Mouse (Mus musculus): Measurements from ENCODE around the gene Gria2.

Gene Gria2

DNA sequence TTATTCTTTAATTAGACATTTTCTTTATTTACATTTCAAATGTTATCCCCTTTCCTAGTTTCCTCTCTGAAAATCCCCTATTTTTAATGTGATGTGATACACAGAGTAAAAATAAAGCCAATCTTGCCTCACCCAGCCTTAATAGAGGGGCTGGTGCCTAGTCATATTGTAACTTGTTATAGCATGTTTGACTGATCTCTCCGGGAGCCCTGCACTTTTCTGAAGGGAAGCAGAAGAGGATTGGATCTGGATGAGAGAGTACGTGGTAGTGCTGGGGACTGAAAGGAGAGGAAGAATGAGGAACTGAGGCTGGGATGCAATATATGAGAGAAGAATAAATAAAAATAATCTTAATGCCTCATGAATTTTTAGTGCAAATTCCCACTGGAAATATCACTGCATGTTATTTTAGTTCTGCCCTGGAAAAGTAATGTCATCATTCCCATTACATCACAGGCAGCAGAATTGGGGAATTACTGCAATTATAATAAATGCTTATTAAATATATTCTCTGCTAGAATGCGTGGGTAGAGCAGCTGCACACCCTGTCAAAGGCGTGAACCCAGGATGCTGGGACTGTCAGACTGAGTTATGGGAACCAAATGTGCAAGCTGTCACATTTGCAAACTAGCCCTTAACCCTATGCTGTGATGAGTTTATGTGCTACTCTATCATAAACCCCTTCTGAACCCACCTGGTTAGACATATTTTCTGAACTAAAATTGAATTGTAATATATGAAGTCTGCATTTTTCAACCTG is 28.4 kb downstream of the Gria2 start:
- no peak for DNase-seq

- no peak for DNase-seq
These were observed 29.4 kb downstream of the Gria2 start for GRCm38 (mm10) chr3:80773232-80773631.

GRCm38 (mm10) chr3:80769506-80770235 is 33.0 kb downstream of the Gria2 start:
- DNase-seq, result peak; percentile 92

- DNase-seq, result peak; percentile 33
These were observed 43.7 kb downstream of the Gria2 start for GRCm38 (mm10) chr3:80758955-80759354.

GRCm38 (mm10) chr3:80758363-80758762 is 44.3 kb downstream of the Gria2 start:
- no peak for DNase-seq

DNA sequence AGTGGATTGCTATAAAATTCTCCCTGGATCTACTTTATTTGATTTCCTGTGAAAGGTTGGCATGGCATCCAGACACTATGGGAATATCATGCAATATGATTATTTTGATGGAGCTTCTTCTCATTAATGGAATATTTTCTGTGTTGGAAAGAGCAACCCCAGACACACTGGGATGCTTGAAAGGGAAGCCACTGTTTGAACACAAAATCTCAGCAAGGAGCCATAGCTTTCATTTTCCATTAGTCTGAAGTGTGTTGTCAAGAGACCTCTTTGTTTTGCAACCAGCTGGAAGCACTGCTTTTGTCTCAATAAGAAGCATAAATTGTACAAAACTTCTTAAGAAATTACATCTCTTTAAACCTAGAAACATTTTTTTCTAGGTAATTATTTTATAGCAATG is 51.8 kb downstream of the Gria2 start:
- no peak for DNase-seq

DNA sequence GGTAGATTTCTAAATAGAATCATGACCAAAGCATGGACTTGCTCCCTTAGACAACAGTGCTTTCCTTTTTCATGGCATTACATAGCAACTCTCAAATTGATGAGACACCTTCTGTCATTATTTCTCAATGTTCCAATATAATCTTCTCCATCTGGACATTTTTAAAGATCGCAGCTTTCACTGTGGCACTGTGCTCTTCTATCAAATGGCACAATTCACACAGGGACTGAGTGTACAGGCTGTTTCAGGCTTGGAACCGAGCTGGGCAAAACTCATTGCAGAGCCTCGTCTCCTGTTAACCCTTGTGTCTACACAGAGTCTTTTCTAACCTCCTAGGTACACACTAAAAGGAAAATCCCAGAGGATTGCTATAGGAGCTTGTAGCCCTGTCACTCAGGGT is 77.4 kb downstream of the Gria2 start:
- peak; percentile 48 for DNase-seq

GRCm38 (mm10) chr3:80713123-80713522 is 89.5 kb downstream of the Gria2 start:
- DNase-seq, result no peak

- no peak for DNase-seq
These were observed 93.6 kb downstream of the Gria2 start for GRCm38 (mm10) chr3:80708992-80709391.

DNA sequence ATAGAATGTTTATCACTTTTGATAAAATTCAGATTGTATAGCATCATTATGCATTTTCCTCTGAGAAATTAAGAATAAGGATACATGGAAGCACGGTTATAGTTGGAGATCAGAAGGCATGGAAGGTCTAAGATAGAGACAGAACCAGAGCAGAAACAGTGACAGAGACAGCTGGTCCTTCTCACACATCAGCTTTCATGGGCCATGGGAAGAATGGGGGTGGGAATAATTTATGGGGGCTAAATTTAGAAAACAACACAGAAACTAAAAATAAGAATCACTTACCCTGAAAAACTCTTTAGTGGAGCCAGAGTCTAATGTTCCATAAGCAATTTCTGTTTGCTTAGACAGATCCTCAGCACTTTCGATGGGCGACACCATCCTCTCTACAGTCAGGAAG is 100.5 kb downstream of the Gria2 start:
- no peak for DNase-seq

DNA sequence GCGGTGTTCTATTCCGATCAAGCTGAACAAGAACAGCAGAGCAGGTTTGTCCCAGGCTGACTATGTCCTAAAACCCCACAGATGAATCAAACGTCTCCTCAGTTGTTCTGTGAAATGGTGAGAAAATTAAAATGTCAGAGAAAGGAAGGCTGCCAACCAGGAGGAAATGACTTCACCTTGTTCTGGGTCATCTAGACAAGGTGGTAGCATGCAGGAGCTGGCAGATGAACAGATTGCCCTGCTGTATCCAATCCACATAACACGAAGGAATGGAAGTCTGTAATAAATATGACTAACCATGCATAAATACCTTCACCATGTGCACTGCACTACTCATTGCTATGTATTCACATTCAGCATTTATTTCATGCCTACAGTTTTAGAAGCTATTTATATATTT is 105.1 kb downstream of the Gria2 start:
- peak; percentile 72 for DNase-seq

GRCm38 (mm10) chr3:80694965-80695364 is 107.7 kb downstream of the Gria2 start:
- no peak for DNase-seq

DNA sequence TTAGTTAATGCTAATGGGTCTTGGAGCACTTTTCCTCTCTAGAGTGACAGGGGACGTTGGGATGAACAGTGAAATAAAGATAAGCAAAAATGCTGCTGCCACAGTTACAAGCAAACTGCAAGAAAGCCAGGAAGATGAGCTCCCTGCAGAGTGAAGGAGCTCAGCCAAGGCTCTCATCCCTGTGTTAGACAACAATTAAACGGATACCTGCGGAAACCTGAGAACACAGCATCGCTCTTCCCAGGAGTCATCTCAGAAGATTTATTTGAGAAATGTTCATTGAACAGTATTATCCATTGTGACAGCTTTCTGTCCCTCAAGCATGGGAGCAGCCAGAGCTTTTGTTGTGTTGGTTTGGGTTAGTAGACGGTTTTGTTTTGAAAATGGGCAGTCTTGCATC is 137.5 kb downstream of the Gria2 start:
- no peak for DNase-seq

GRCm38 (mm10) chr3:80663293-80663692 is 139.3 kb downstream of the Gria2 start:
- DNase-seq, result no peak

GRCm38 (mm10) chr3:80661838-80662237 is 140.8 kb downstream of the Gria2 start:
- DNase-seq, result no peak

DNA sequence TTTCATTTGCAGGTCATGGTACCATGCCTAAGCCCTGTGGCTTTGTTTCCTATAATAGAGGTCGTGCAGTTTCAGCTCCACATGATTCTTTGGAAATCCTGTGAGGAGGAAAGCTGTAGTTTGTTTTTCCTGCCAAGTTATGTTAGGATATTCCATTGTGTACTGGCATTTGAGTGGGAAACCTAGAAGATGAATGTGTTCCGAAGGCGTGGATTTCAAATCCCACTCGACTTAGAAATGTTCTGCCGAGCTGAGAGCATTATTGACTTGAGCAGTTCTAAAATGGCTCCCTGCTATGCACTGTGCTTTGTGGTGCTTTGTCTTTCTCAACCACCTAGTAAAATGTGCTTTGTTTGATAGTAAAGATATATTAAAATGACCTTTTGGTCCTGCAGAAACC is 150.4 kb downstream of the Gria2 start:
- no peak for DNase-seq
